Mouse (Mus musculus) macrophage (primary cell): Measurements from ENCODE around the gene Zfp638. TPM values are rescaled to one million over a fixed set of nuclear protein-coding genes. Genes with fewer than 3 reads are reported as not detected.

Source experiments
- polyA plus RNA-seq: library from polyadenylated mRNA; stranded (reverse); fragments of 250-400 nt; gene quantifications from 3 replicates; pipeline ENCODE4 v1.2.4, GENCODE M21; 2018; ENCODE audit warnings: inconsistent platforms

The Zfp638 gene
- polyA plus RNA-seq, 1 experiment from 2014 or later, result 53.0 TPM

Other genes starting within 250 kb of the Zfp638 start
- gene Clec4f, start 210.9 kb upstream of the Zfp638 start, polyA plus RNA-seq, result not detected in 3 replicates
- gene Cd207, start 189.3 kb upstream of the Zfp638 start, polyA plus RNA-seq, result 0.49 TPM in 1 of 3 replicates, not detected in the others
- gene Vax2, start 155.8 kb upstream of the Zfp638 start, polyA plus RNA-seq, result not detected in 3 replicates
- gene Atp6v1b1, start 124.1 kb upstream of the Zfp638 start, polyA plus RNA-seq, result not detected in 3 replicates
- gene Ankrd53, start 104.5 kb upstream of the Zfp638 start, polyA plus RNA-seq, result not detected in 3 replicates
- 35.3 to 72.5 TPM (median 65.9 TPM) in 3 replicates for gene Tex261, start 91.3 kb upstream of the Zfp638 start, polyA plus RNA-seq
- 112 to 148 TPM (median 138 TPM) in 3 replicates for gene Nagk, start 72.1 kb upstream of the Zfp638 start, polyA plus RNA-seq
- gene Paip2b, start 35.4 kb upstream of the Zfp638 start, polyA plus RNA-seq, result 5.8 to 9.0 TPM (median 6.1 TPM) in 3 replicates
- 0.24 to 0.26 TPM in 2 of 3 replicates, not detected in the other for gene Dysf, start 141.5 kb downstream of the Zfp638 start, polyA plus RNA-seq